ENCODE assay signal across 30 mouse cellular contexts in genomic region chr4:40735351-40735750, GRCm38 (mm10). TPM values are rescaled to one million over a fixed set of nuclear protein-coding genes. Genes with fewer than 3 reads are reported as not detected.
DNase-seq lines count a peak whose midpoint lies in the region; ATAC-seq and TF ChIP-seq lines count a peak whose summit lies in the region.
"Had no signal": no experiment of that assay in that cellular context is flagged by ENCODE, and none has a peak within 500 bp of the region (broad histone marks: within the 10 kb centered on the region; RNA-seq: fewer than 3 reads in every experiment).

No protein-coding gene starts in this region.

- H3K36me3 ChIP-seq in heart, embryonic 10.5 days = peaks cover 86% of the 10 kb centered on the region
- peaks cover 82% of the 10 kb centered on the region for H3K36me3 ChIP-seq in kidney, embryonic 14.5 days (ENCODE audit: control insufficient read depth, insufficient read depth, low read length)
- H3K36me3 ChIP-seq in kidney, adult 2 months (ENCODE audit: control insufficient read depth, insufficient read depth, low read length) = peaks cover 33% of the 10 kb centered on the region
- peaks cover 88% of the 10 kb centered on the region for H3K36me3 ChIP-seq in lung, embryonic 14.5 days (ENCODE audit: insufficient read depth)
- H3K36me3 ChIP-seq in CH12.LX (replicated peaks in 1 of 2; ENCODE audit: control insufficient read depth in 1 of 2, insufficient read depth in 1 of 2, low read length in 1 of 2) = peaks cover 43 to 84% of the 10 kb centered on the region in 2 experiments

- in situ Hi-C loops in CH12.LX (cut with MboI; ENCODE audit: low pct_ligation_motif_present, low pct_unique_long_range_greater_than_20kb, low sequenced_read_pairs) = no loop called here

- TF ChIP-seq EP300 in CH12.LX (IDR thresholded peaks at IDR 0.05; ENCODE audit: low read length) = no peak

- H3K27ac ChIP-seq in heart, embryonic 10.5 days = no peak overlapping the region
- H3K27ac ChIP-seq in kidney, embryonic 14.5 days (ENCODE audit: low read depth, low read length) = no peak overlapping the region
- H3K27ac ChIP-seq in kidney, adult 2 months (ENCODE audit: insufficient read depth, low read depth, low read length) = no peak overlapping the region
- H3K27ac ChIP-seq in lung, embryonic 14.5 days (ENCODE audit: low read depth) = no peak overlapping the region
- no peak overlapping the region for H3K27ac ChIP-seq in CH12.LX (ENCODE audit: insufficient read depth, low read depth)
- H3K27ac ChIP-seq: embryonic facial prominence, embryonic 15.5 days; forebrain, embryonic 12.5 days; hindbrain, embryonic 12.5 days; layer of hippocampus, adult 2 months; left cerebral cortex, adult 2 months; limb, embryonic 13.5 days; liver, embryonic 14.5 days; lung, embryonic 15.5 days; macrophage; neural tube, embryonic 13.5 days; stomach, postnatal 0 days had no signal

- TF ChIP-seq POLR2A in kidney, adult 2 months (IDR thresholded peaks at IDR 0.05; ENCODE audit: low read depth, low read length) = no peak
- no peak for TF ChIP-seq POLR2A in CH12.LX (IDR thresholded peaks at IDR 0.05; ENCODE audit: low read depth, low read length)

- H3K9ac ChIP-seq in kidney, embryonic 14.5 days (ENCODE audit: low read depth, low read length) = no peak overlapping the region
- H3K9ac ChIP-seq in lung, embryonic 14.5 days = no peak overlapping the region
- no peak overlapping the region for H3K9ac ChIP-seq in CH12.LX (ENCODE audit: insufficient read depth, low read depth)
- H3K9ac ChIP-seq: embryonic facial prominence, embryonic 15.5 days; forebrain, embryonic 12.5 days; forebrain, postnatal 0 days; hindbrain, embryonic 12.5 days; limb, embryonic 13.5 days; liver, embryonic 14.5 days; lung, embryonic 15.5 days; neural tube, embryonic 13.5 days had no signal

- H3K79me2 ChIP-seq in CH12.LX (replicated peaks; ENCODE audit: control insufficient read depth, extremely low read depth, insufficient read depth, poor library complexity, severe bottlenecking) = peaks cover 4% of the 10 kb centered on the region; the same call in 1 of the 2 replicates

- H3K9me3 ChIP-seq in heart, embryonic 10.5 days = no peaks in the 10 kb centered on the region
- no peaks in the 10 kb centered on the region for H3K9me3 ChIP-seq in kidney, embryonic 14.5 days (ENCODE audit: control insufficient read depth, low read length)
- H3K9me3 ChIP-seq in lung, embryonic 14.5 days (ENCODE audit: low read depth, low read length) = no peaks in the 10 kb centered on the region
- H3K9me3 ChIP-seq in CH12.LX (replicated peaks; ENCODE audit: low read length) = no peaks in the 10 kb centered on the region
- H3K9me3 ChIP-seq: embryonic facial prominence, embryonic 15.5 days; forebrain, embryonic 12.5 days; hindbrain, embryonic 12.5 days; limb, embryonic 13.5 days; lung, embryonic 15.5 days; neural tube, embryonic 13.5 days had no signal

- no peak for TF ChIP-seq RAD21 in CH12.LX (IDR thresholded peaks at IDR 0.05; ENCODE audit: low read depth, low read length)

- H3K4me2 ChIP-seq in kidney, embryonic 14.5 days (replicated peaks; ENCODE audit: low read depth, low read length) = no peak overlapping the region
- H3K4me2 ChIP-seq in lung, embryonic 14.5 days = no peak overlapping the region
- no peak overlapping the region for H3K4me2 ChIP-seq in CH12.LX (ENCODE audit: insufficient read depth, low read depth, poor library complexity, severe bottlenecking)
- H3K4me2 ChIP-seq: embryonic facial prominence, embryonic 15.5 days; forebrain, embryonic 12.5 days; hindbrain, embryonic 12.5 days; limb, embryonic 13.5 days; lung, embryonic 15.5 days; neural tube, embryonic 13.5 days had no signal

- H3K27me3 ChIP-seq in heart, embryonic 10.5 days (ENCODE audit: insufficient read depth, poor library complexity, severe bottlenecking) = no peaks in the 10 kb centered on the region
- no peaks in the 10 kb centered on the region for H3K27me3 ChIP-seq in kidney, embryonic 14.5 days (ENCODE audit: control insufficient read depth, insufficient read depth, low read length)
- H3K27me3 ChIP-seq in kidney, adult 2 months (replicated peaks; ENCODE audit: control insufficient read depth, insufficient read depth, low read length) = no peaks in the 10 kb centered on the region
- no peaks in the 10 kb centered on the region for H3K27me3 ChIP-seq in lung, embryonic 14.5 days (ENCODE audit: insufficient read depth, low read length)
- H3K27me3 ChIP-seq in CH12.LX (replicated peaks) = no peaks in the 10 kb centered on the region
- H3K27me3 ChIP-seq: embryonic facial prominence, embryonic 15.5 days; forebrain, embryonic 12.5 days; hindbrain, embryonic 12.5 days; limb, embryonic 13.5 days; lung, embryonic 15.5 days; neural tube, embryonic 13.5 days had no signal

- no peak for TF ChIP-seq CTCF in kidney, adult 2 months (conservative IDR thresholded peaks at IDR 0.05; ENCODE audit: insufficient read depth, insufficient read length, low read depth, low read length)
- no peak for TF ChIP-seq CTCF in lung, embryonic 14.5 days (IDR thresholded peaks at IDR 0.05; ENCODE audit: low read depth)
- TF ChIP-seq CTCF in CH12.LX (conservative IDR thresholded peaks at IDR 0.05 in 1 of 2, IDR thresholded peaks at IDR 0.05 in 1 of 2; ENCODE audit: low read depth in 2 of 2, low read length in 2 of 2) = no peak

- no peaks in the 10 kb centered on the region for H3K4me1 ChIP-seq in heart, embryonic 10.5 days
- H3K4me1 ChIP-seq in kidney, embryonic 14.5 days (ENCODE audit: control insufficient read depth, insufficient read depth, low read length) = no peaks in the 10 kb centered on the region
- H3K4me1 ChIP-seq in kidney, adult 2 months (ENCODE audit: control insufficient read depth, insufficient read depth, low read length) = no peaks in the 10 kb centered on the region
- H3K4me1 ChIP-seq in lung, embryonic 14.5 days (ENCODE audit: insufficient read depth) = no peaks in the 10 kb centered on the region
- H3K4me1 ChIP-seq in CH12.LX (ENCODE audit: control insufficient read depth in 1 of 2, insufficient read depth in 2 of 2) = peaks cover 0 to 3% of the 10 kb centered on the region in 2 experiments; a peak in 1 of 4 replicates
- H3K4me1 ChIP-seq: embryonic facial prominence, embryonic 15.5 days; forebrain, embryonic 12.5 days; hindbrain, embryonic 12.5 days; limb, embryonic 13.5 days; lung, embryonic 15.5 days; neural tube, embryonic 13.5 days had no signal

- peak; percentile 46; the same call in 1 of the 2 replicates for ATAC-seq in kidney, embryonic 14.5 days (ENCODE audit: low FRiP score, low TSS enrichment)
- peak; percentile 21; the same call in 1 of the 2 replicates for ATAC-seq in lung, embryonic 14.5 days (ENCODE audit: insufficient read depth)

- H3K4me3 ChIP-seq in heart, embryonic 10.5 days = no peak overlapping the region
- no peak overlapping the region for H3K4me3 ChIP-seq in kidney, embryonic 14.5 days (ENCODE audit: low read length)
- no peak overlapping the region for H3K4me3 ChIP-seq in kidney, adult 2 months (ENCODE audit: insufficient read depth, low read depth, low read length)
- H3K4me3 ChIP-seq in lung, embryonic 14.5 days (ENCODE audit: low read depth, low read length) = no peak overlapping the region
- no peak overlapping the region for H3K4me3 ChIP-seq in CH12.LX (replicated peaks in 1 of 3; ENCODE audit: low read depth in 2 of 3, low read length in 2 of 3, poor library complexity in 1 of 3)
- H3K4me3 ChIP-seq: embryonic facial prominence, embryonic 15.5 days; forebrain, embryonic 12.5 days; hindbrain, embryonic 12.5 days; layer of hippocampus, adult 2 months; left cerebral cortex, adult 2 months; limb, embryonic 13.5 days; lung, embryonic 15.5 days; neural tube, embryonic 13.5 days had no signal

- DNase-seq in heart, adult 11 months = peak; percentile 75
- no peak for DNase-seq in heart, embryonic 10.5 days (ENCODE audit: low spot score)
- no peak for DNase-seq in kidney, adult 2 months
- DNase-seq in lung, embryonic 14.5 days = no peak
- DNase-seq in lung, postnatal 14 days = no peak
- no peak for DNase-seq in CH12.LX (ENCODE audit: extremely low read depth)
- DNase-seq in left cerebral cortex, postnatal 36 days (ENCODE audit: low spot score in 2 of 2) = no peak
- DNase-seq: adrenal gland, postnatal 25 days; cerebellum, adult 11-12 months; cerebellum, adult 9-11 months; forebrain, postnatal 0 days; gastrocnemius, postnatal 14 days; heart, adult 18-20 months; kidney, adult 8-10 months; kidney, postnatal 36 days; right cerebral cortex, postnatal 4 days; thymus, adult 18-20 months; thymus, postnatal 4 days had no signal

- intact Hi-C loops in left cerebral cortex, postnatal 36 days (cut with DNase I) = no loop called here

- WGBS in heart, embryonic 10.5 days = 72% methylated on average over 1 of the region's 1 CpGs
- WGBS in kidney, embryonic 14.5 days = 67% methylated on average over 1 of the region's 1 CpGs
- WGBS in kidney, adult 2 months = 56% methylated on average over 1 of the region's 1 CpGs
- WGBS in lung, embryonic 14.5 days = 69% methylated on average over 1 of the region's 1 CpGs

- dilution Hi-C loops in CH12.LX (cut with MboI; ENCODE audit: extremely low pct_ligation_motif_present, extremely low pct_unique_long_range_greater_than_20kb, low sequenced_read_pairs) = no loop called here

RNA-seq across cellular contexts. Expression of gene Dnaja1, which starts 13.4 kb away (rescaled TPM):
- 332 and 445 TPM in 2 replicates for polyA plus RNA-seq in heart, embryonic 10.5 days (2016; fragmentation: Nextera tagmentation; extraction: Ambion mirVana)
- 497 and 506 TPM in 2 replicates for polyA plus RNA-seq in kidney, embryonic 14.5 days (2014; fragmentation: Nextera tagmentation; extraction: Ambion mirVana)
- polyA plus RNA-seq in kidney, adult 2 months (2012; rRNA removed) = 11.8 and 23.1 TPM in 2 replicates
- 386 and 393 TPM in 2 replicates for polyA plus RNA-seq in lung, embryonic 14.5 days (2014; fragmentation: Nextera tagmentation; extraction: Ambion mirVana)
- 67.9 and 127 TPM in 2 replicates for total RNA-seq in CH12.LX (2012; rRNA removed)
- 117 and 170 TPM in 2 replicates for total RNA-seq in CH12.LX (2014; rRNA removed)
- polyA plus RNA-seq in CH12.LX (2012; ENCODE audit: insufficient read length, low read depth) = 412 and 485 TPM in 2 replicates
- total RNA-seq in left cerebral cortex, postnatal 36 days (2021) = 100 to 1,000 TPM; 267 to 314 TPM

RNA-seq across cellular contexts. Expression of gene Smu1, which starts 22.4 kb away (rescaled TPM):
- polyA plus RNA-seq in heart, embryonic 10.5 days (2016; fragmentation: Nextera tagmentation; extraction: Ambion mirVana) = 125 and 158 TPM in 2 replicates
- polyA plus RNA-seq in kidney, embryonic 14.5 days (2014; fragmentation: Nextera tagmentation; extraction: Ambion mirVana) = 147 and 171 TPM in 2 replicates
- polyA plus RNA-seq in kidney, adult 2 months (2012; rRNA removed) = 21.2 and 30.1 TPM in 2 replicates
- 159 and 165 TPM in 2 replicates for polyA plus RNA-seq in lung, embryonic 14.5 days (2014; fragmentation: Nextera tagmentation; extraction: Ambion mirVana)
- total RNA-seq in CH12.LX (2012; rRNA removed) (93.4 and 108 TPM in 2 replicates), CH12.LX (2014; rRNA removed) (182 and 183 TPM in 2 replicates)
- polyA plus RNA-seq in CH12.LX (2012; ENCODE audit: insufficient read length, low read depth) = 111 and 118 TPM in 2 replicates
- 10 to 100 TPM; 48.2 TPM for total RNA-seq in left cerebral cortex, postnatal 36 days (2021)

RNA-seq across cellular contexts. Expression of gene Aptx, which starts 32.4 kb away (rescaled TPM):
- polyA plus RNA-seq in heart, embryonic 10.5 days (2016; fragmentation: Nextera tagmentation; extraction: Ambion mirVana) = 29.4 and 32.2 TPM in 2 replicates
- polyA plus RNA-seq in kidney, embryonic 14.5 days (2014; fragmentation: Nextera tagmentation; extraction: Ambion mirVana) = 30.7 and 31.9 TPM in 2 replicates
- polyA plus RNA-seq in kidney, adult 2 months (2012; rRNA removed) = 7.2 and 8.9 TPM in 2 replicates
- polyA plus RNA-seq in lung, embryonic 14.5 days (2014; fragmentation: Nextera tagmentation; extraction: Ambion mirVana) = 28.3 and 29.1 TPM in 2 replicates
- total RNA-seq in CH12.LX (2012; rRNA removed) = 15.1 and 17.0 TPM in 2 replicates
- 15.8 and 16.6 TPM in 2 replicates for total RNA-seq in CH12.LX (2014; rRNA removed)
- 20.2 and 22.0 TPM in 2 replicates for polyA plus RNA-seq in CH12.LX (2012; ENCODE audit: insufficient read length, low read depth)
- total RNA-seq in left cerebral cortex, postnatal 36 days (2021) = 10 to 100 TPM; 28.1 to 29.8 TPM

Comparison
In these comparisons a context has a peak if more than half of its experiments do, and no peak if none do; other contexts are left out.
1. RNA of gene Dnaja1, which starts 13.4 kb away (polyA plus RNA-seq): 497 to 506 TPM in kidney, embryonic 14.5 days, 412 to 485 TPM in CH12.LX, 332 to 445 TPM in heart, embryonic 10.5 days and 386 to 393 TPM in lung, embryonic 14.5 days; 11.8 to 23.1 TPM in kidney, adult 2 months; every median in the first group is over 10 times any median in the second.